Comparison of ENCODE assay signal across 9 mouse cellular contexts in genomic region chr7:19083096-19083495, GRCm38 (mm10). TPM values are rescaled to one million over a fixed set of nuclear protein-coding genes. Genes with fewer than 3 reads are reported as not detected.
DNase-seq lines count a peak whose midpoint lies in the region; ATAC-seq and TF ChIP-seq lines count a peak whose summit lies in the region.
"Had no signal": no experiment of that assay in that cellular context is flagged by ENCODE, and none has a peak within 500 bp of the region (broad histone marks: within the 10 kb centered on the region; RNA-seq: fewer than 3 reads in every experiment).

No protein-coding gene starts in this region.

- WGBS in lung, adult 2 months, result 46% methylated on average over 6 of the region's 6 CpGs
- 31% methylated on average over 6 of the region's 6 CpGs for WGBS in stomach, embryonic 16.5 days

- H3K9ac ChIP-seq in stomach, embryonic 16.5 days (ENCODE audit: low read length), result peak overlapping the region; percentile 24; the same call in 1 of the 2 replicates

- no peaks in the 10 kb centered on the region for H3K9me3 ChIP-seq in stomach, embryonic 16.5 days (replicated peaks; ENCODE audit: control insufficient read depth, low read length)

- no peaks in the 10 kb centered on the region for H3K27me3 ChIP-seq in stomach, embryonic 16.5 days (ENCODE audit: control insufficient read depth, insufficient read depth, low read length)

- no peak for TF ChIP-seq POLR2A in lung, adult 2 months (IDR thresholded peaks at IDR 0.05; ENCODE audit: borderline replicate concordance, extremely low read depth, low read depth, low read length)

- H3K4me3 ChIP-seq in lung, adult 2 months (replicated peaks; ENCODE audit: extremely low read depth, low read depth, low read length), result no peak overlapping the region
- peak overlapping the region; percentile 52; the same call in 1 of the 2 replicates for H3K4me3 ChIP-seq in stomach, embryonic 16.5 days (replicated peaks; ENCODE audit: low read length)

- H3K27ac ChIP-seq in stomach, embryonic 16.5 days (ENCODE audit: low read length), result peak overlapping the region; percentile 45

- H3K4me2 ChIP-seq in stomach, embryonic 16.5 days (ENCODE audit: low read depth, low read length), result peak overlapping the region; percentile 60

- H3K36me3 ChIP-seq in stomach, embryonic 16.5 days (ENCODE audit: control insufficient read depth, insufficient read depth, low read length), result peaks cover 16% of the 10 kb centered on the region; the same call in 1 of the 2 replicates

- ATAC-seq in stomach, embryonic 16.5 days (ENCODE audit: insufficient read depth, low FRiP score), result peak; percentile 6; the same call in 1 of the 2 replicates
- ATAC-seq in monocyte, adult 5-6 weeks (replicated peaks; ENCODE audit: insufficient number of reproducible peaks, low FRiP score, low TSS enrichment, poor library complexity, severe bottlenecking), result no peak

- TF ChIP-seq CTCF in lung, adult 2 months (IDR thresholded peaks at IDR 0.05; ENCODE audit: insufficient read depth, low read length), result no peak

- peaks cover 6% of the 10 kb centered on the region for H3K4me1 ChIP-seq in lung, adult 2 months (ENCODE audit: control insufficient read depth, insufficient read depth, low read length)
- H3K4me1 ChIP-seq in stomach, embryonic 16.5 days (ENCODE audit: control insufficient read depth, insufficient read depth, low read length), result peaks cover 53% of the 10 kb centered on the region

- peak; percentile 48 to 52 for DNase-seq in lung, adult 18-20 months
- no peak for DNase-seq in lung, adult 2 months
- DNase-seq in heart, adult 18-20 months, result peak; percentile 87 to 92
- DNase-seq in kidney, postnatal 10 days, result peak; percentile 45
- no peak for DNase-seq in ovary, adult 18-20 months (ENCODE audit: low spot score)
- no peak for DNase-seq in right cerebral cortex, postnatal 4 days
- DNase-seq: cerebellum, postnatal 25 days had no signal

RNA-seq across cellular contexts. Expression of gene Dmpk, which starts 0.6 kb away (rescaled TPM):
- polyA plus RNA-seq in lung, adult 2 months (2012; rRNA removed), result 209 and 259 TPM in 2 replicates
- total RNA-seq in heart, adult 18-20 months (2021), result 100 to 1,000 TPM; 503 to 516 TPM
- 84.7 and 98.1 TPM in 2 replicates for polyA plus RNA-seq in stomach, embryonic 16.5 days (2015; fragmentation: Nextera tagmentation; extraction: Ambion mirVana)
- total RNA-seq in monocyte, adult 5-6 weeks (2017), result 0.97 to 1.5 TPM in 2 of 3 replicates, not detected in the other

RNA-seq across cellular contexts. Expression of gene Dmwd, which starts 7.1 kb away (rescaled TPM):
- 94.6 and 101 TPM in 2 replicates for polyA plus RNA-seq in lung, adult 2 months (2012; rRNA removed)
- 10 to 100 TPM; 44.6 to 46.6 TPM for total RNA-seq in heart, adult 18-20 months (2021)
- polyA plus RNA-seq in stomach, embryonic 16.5 days (2015; fragmentation: Nextera tagmentation; extraction: Ambion mirVana), result 7.7 and 8.3 TPM in 2 replicates
- 0.39 to 3.2 TPM (median 0.43 TPM) in 3 replicates for total RNA-seq in monocyte, adult 5-6 weeks (2017)

RNA-seq across cellular contexts. Expression of gene Six5, which starts 11.3 kb away (rescaled TPM):
- polyA plus RNA-seq in lung, adult 2 months (2012; rRNA removed), result 39.6 and 47.2 TPM in 2 replicates
- 1 to 10 TPM; 5.6 to 6.8 TPM for total RNA-seq in heart, adult 18-20 months (2021)
- polyA plus RNA-seq in stomach, embryonic 16.5 days (2015; fragmentation: Nextera tagmentation; extraction: Ambion mirVana), result 8.8 and 10.4 TPM in 2 replicates
- not detected in 3 replicates for total RNA-seq in monocyte, adult 5-6 weeks (2017)

RNA-seq across cellular contexts. Expression of gene Rsph6a, which starts 28.6 kb away (rescaled TPM):
- polyA plus RNA-seq in lung, adult 2 months (2012; rRNA removed), result not detected in 2 replicates
- total RNA-seq in heart, adult 18-20 months (2021), result not detected
- polyA plus RNA-seq in stomach, embryonic 16.5 days (2015; fragmentation: Nextera tagmentation; extraction: Ambion mirVana), result not detected in 2 replicates
- total RNA-seq in monocyte, adult 5-6 weeks (2017), result not detected in 3 replicates

RNA-seq across cellular contexts. Expression of gene Gm4969, which starts 35.1 kb away (rescaled TPM):
- not detected in 2 replicates for polyA plus RNA-seq in lung, adult 2 months (2012; rRNA removed)
- total RNA-seq in heart, adult 18-20 months (2021), result not detected
- 2.2 and 2.5 TPM in 2 replicates for polyA plus RNA-seq in stomach, embryonic 16.5 days (2015; fragmentation: Nextera tagmentation; extraction: Ambion mirVana)
- total RNA-seq in monocyte, adult 5-6 weeks (2017), result not detected in 3 replicates

Comparison
In these comparisons a context has a peak if more than half of its experiments do, and no peak if none do; other contexts are left out.
1. DNase-seq: peak in lung, adult 18-20 months (2 of 2), heart, adult 18-20 months (2 of 2) and kidney, postnatal 10 days (single experiment); none in lung, adult 2 months (single experiment), ovary, adult 18-20 months (single experiment) and right cerebral cortex, postnatal 4 days (single experiment).
2. RNA of gene Dmpk, which starts 0.6 kb away (total RNA-seq): 503 to 516 TPM in heart, adult 18-20 months; 0.97 to 1.5 TPM in monocyte, adult 5-6 weeks; every median in the first group is over 100 times any median in the second.
3. RNA of gene Dmwd, which starts 7.1 kb away (total RNA-seq): 44.6 to 46.6 TPM in heart, adult 18-20 months; 0.39 to 3.2 TPM in monocyte, adult 5-6 weeks; every median in the first group is over 10 times any median in the second.